Mouse (Mus musculus): ENCODE results near the gene Gm49027. TPM values are rescaled to one million over a fixed set of nuclear protein-coding genes. Genes with fewer than 3 reads are reported as not detected.

The Gm49027 gene
- polyA plus RNA-seq (2016; fragmentation: Nextera tagmentation; extraction: Ambion mirVana), result 1.6 and 2.4 TPM in 2 replicates

- Histone ChIP-seq H3K4me1 (peaks cover 28% of the 10 kb centered on the region), H3K27me3 (no peaks in the 10 kb centered on the region), H3K9me3 (replicated peaks) (no peaks in the 10 kb centered on the region), H3K9ac (peak within 1 kb of the TSS; percentile 59), H3K4me3 (peak within 1 kb of the TSS; percentile 94), H3K4me2 (replicated peaks) (peak within 1 kb of the TSS; percentile 96), H3K27ac (peak within 1 kb of the TSS; percentile 81), H3K36me3 (peaks cover 21% of the 10 kb centered on the region)
- ATAC-seq (ENCODE audit: low FRiP score), result no peak
- WGBS, result 87% methylated on average over 7 of the region's 7 CpGs
These were observed at the start of gene Gm49027 for GRCm38 (mm10) chr5:123525281-123525680. TSS of gene Gm49027 (minus strand) at chr5:123525488.

DNA sequence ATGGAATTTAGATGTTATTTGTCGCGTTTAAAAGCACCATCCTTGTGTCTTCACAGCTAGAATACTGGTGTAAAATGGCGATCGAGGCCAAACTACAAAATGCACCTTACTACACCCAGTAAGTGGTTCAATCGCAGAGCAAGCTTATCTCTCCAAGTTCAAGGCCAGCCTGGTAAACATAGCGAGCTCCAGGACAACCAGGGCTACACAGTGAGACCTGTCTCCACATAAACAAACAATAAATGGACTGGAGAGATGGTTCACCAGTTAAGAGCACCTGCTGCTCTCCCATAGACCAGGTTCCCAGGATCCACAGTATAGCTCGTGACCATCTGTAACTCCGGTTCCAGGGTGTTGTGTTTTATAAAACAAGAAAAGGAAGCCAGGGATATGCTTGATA lies 48.1 kb upstream of the Gm49027 start:
- H3K4me1 ChIP-seq, result peaks cover 9% of the 10 kb centered on the region
- WGBS, result 65% methylated on average over 8 of the region's 8 CpGs
- H3K27ac ChIP-seq, result no peak overlapping the region

GRCm38 (mm10) chr5:123572357-123573186 lies 47.3 kb upstream of the Gm49027 start, which contains the start of gene Vps33a:
TSS of gene Vps33a (minus strand) at chr5:123573038.
- WGBS, result under 1% methylated on average over 54 of the region's 54 CpGs
- Histone ChIP-seq H3K9me3 (replicated peaks) (no peaks in the 10 kb centered on the region), H3K27ac (peak within 1 kb of the TSS; percentile 77), H3K4me1 (peaks cover 9% of the 10 kb centered on the region), H3K36me3 (peaks cover 37% of the 10 kb centered on the region), H3K4me3 (peak within 1 kb of the TSS; percentile 92), H3K27me3 (no peaks in the 10 kb centered on the region), H3K4me2 (replicated peaks) (peak within 1 kb of the TSS; percentile 90), H3K9ac (peak within 1 kb of the TSS; percentile 87)
- peak; percentile 89 for ATAC-seq (ENCODE audit: low FRiP score)

More for the DNA sequence above, 48.1 kb upstream of the Gm49027 start:
- H3K4me3 ChIP-seq, result peak overlapping the region; percentile 92
- H3K9me3 ChIP-seq (replicated peaks), result no peaks in the 10 kb centered on the region
- peak overlapping the region; percentile 90 for H3K4me2 ChIP-seq (replicated peaks)
- H3K9ac ChIP-seq, result no peak overlapping the region
- peak; percentile 21; the same call in 1 of the 2 replicates for ATAC-seq (ENCODE audit: low FRiP score)
- peaks cover 37% of the 10 kb centered on the region for H3K36me3 ChIP-seq
- H3K27me3 ChIP-seq, result no peaks in the 10 kb centered on the region

DNA sequence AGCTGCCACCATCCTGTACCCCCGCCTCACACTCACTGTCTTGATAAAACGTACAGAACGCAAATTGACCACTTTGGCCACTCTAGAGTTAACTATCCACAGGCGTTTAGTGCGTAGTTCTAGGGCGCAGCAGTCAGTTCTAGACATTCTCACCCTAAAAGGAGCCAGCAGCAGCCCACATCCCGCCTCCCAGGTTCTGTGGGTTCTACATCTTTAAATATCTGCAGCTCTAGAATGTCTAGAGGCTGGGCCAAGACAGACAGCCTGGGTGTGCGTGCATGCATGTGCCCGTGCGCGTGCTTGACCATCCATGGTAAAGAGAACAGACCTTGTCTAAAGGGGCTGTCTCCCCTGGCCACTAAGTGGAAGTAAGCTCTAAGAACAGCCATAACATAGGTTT lies 35.8 kb upstream of the Gm49027 start:
- Histone ChIP-seq H3K27ac (no peak overlapping the region), H3K4me1 (no peaks in the 10 kb centered on the region), H3K27me3 (no peaks in the 10 kb centered on the region), H3K9ac (no peak overlapping the region), H3K4me2 (replicated peaks) (no peak overlapping the region), H3K36me3 (peaks cover 95% of the 10 kb centered on the region), H3K4me3 (no peak overlapping the region), H3K9me3 (replicated peaks) (no peaks in the 10 kb centered on the region)
- 93% methylated on average over 11 of the region's 11 CpGs for WGBS
- ATAC-seq (ENCODE audit: low FRiP score), result no peak

- 95% methylated on average over 8 of the region's 8 CpGs for WGBS
- ATAC-seq (ENCODE audit: low FRiP score), result no peak
- H3K27ac ChIP-seq, result no peak overlapping the region
- no peak overlapping the region for H3K9ac ChIP-seq
- H3K36me3 ChIP-seq, result peaks cover 90% of the 10 kb centered on the region
- no peaks in the 10 kb centered on the region for H3K27me3 ChIP-seq
- no peak overlapping the region for H3K4me3 ChIP-seq
- no peaks in the 10 kb centered on the region for H3K9me3 ChIP-seq (replicated peaks)
- no peak overlapping the region for H3K4me2 ChIP-seq (replicated peaks)
- H3K4me1 ChIP-seq, result no peaks in the 10 kb centered on the region
These were observed 34.3 kb upstream of the Gm49027 start for GRCm38 (mm10) chr5:123559588-123559987.

DNA sequence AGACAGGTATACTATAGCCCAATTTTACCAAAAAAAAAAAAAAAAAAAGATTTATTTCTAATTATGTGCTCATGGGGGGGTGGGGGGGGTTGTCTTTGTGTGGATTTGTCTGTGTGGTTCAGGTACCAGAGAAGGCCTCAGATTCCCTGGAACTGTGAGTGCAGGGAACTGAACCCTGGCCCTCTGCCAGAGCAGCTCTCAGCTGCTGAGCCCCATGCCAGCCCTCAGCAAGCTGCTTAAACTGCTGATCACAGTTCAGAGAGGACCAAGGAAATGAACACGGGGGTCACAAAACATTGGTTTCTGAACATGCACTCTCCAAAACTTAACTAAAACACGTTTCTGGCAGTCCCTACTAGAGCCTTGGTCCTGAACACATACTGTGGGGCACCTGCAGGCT lies 31.2 kb upstream of the Gm49027 start:
- 79% methylated on average over 2 of the region's 2 CpGs for WGBS

DNA sequence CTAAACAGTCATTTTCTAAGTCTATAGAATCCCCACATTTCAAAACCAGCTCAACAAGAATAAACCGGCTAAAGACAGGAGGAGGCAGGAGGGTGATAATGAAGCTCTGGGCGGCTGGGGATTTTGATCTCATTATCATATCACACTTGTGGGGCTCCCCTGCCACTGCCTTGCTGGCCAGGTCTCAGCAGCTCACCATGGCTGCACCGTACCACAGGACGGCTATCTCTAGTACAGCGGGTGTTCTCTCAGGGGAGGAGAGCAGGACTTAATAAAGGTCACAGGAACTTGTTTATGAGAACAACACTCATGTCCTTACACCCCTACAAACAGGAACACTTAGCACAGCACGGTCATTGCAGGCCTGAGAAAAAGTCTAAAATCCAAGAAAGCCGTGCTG lies 30.4 kb upstream of the Gm49027 start:
- H3K4me2 ChIP-seq (replicated peaks), result no peak overlapping the region
- H3K9ac ChIP-seq, result no peak overlapping the region
- no peaks in the 10 kb centered on the region for H3K9me3 ChIP-seq (replicated peaks)
- H3K36me3 ChIP-seq, result peaks cover 55% of the 10 kb centered on the region
- WGBS, result 93% methylated on average over 7 of the region's 7 CpGs
- no peak overlapping the region for H3K4me3 ChIP-seq
- H3K27me3 ChIP-seq, result no peaks in the 10 kb centered on the region
- H3K4me1 ChIP-seq, result no peaks in the 10 kb centered on the region
- H3K27ac ChIP-seq, result no peak overlapping the region
- ATAC-seq (ENCODE audit: low FRiP score), result no peak

More for the DNA sequence above, 31.2 kb upstream of the Gm49027 start:
- no peak overlapping the region for H3K27ac ChIP-seq
- ATAC-seq (ENCODE audit: low FRiP score), result no peak
- no peak overlapping the region for H3K9ac ChIP-seq
- peaks cover 62% of the 10 kb centered on the region for H3K36me3 ChIP-seq
- no peak overlapping the region for H3K4me3 ChIP-seq
- H3K27me3 ChIP-seq, result no peaks in the 10 kb centered on the region
- H3K9me3 ChIP-seq (replicated peaks), result no peaks in the 10 kb centered on the region
- no peaks in the 10 kb centered on the region for H3K4me1 ChIP-seq
- no peak overlapping the region for H3K4me2 ChIP-seq (replicated peaks)

DNA sequence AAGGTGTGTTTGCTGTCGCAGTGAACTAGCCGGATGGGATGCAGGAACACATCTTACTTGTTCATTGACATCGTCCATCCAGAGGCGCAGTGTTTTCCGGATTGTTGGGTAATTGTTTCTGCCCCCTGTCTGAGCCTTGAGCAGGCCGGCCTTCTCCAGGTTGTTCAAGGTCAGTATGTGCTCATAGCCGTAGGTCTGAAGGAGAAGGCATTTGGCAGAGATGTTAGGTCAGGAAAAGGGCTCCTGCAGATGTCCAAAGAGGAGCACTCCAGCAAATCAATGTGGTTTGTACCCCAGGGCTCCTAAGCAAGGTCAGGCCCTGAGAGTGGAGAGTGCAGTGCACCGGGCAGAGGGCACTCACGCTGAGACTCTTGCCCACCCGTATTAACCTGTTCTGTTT lies 8.5 kb upstream of the Gm49027 start:
- WGBS, result 94% methylated on average over 10 of the region's 10 CpGs

GRCm38 (mm10) chr5:123530056-123530455 lies 4.8 kb upstream of the Gm49027 start:
- Histone ChIP-seq H3K9ac (no peak overlapping the region), H3K27me3 (no peaks in the 10 kb centered on the region), H3K27ac (no peak overlapping the region), H3K36me3 (peaks cover 67% of the 10 kb centered on the region), H3K4me3 (no peak overlapping the region), H3K4me2 (replicated peaks) (no peak overlapping the region), H3K9me3 (replicated peaks) (no peaks in the 10 kb centered on the region), H3K4me1 (no peaks in the 10 kb centered on the region; the same call in 1 of the 2 replicates)
- WGBS, result 91% methylated on average over 8 of the region's 8 CpGs
- no peak for ATAC-seq (ENCODE audit: low FRiP score)

More for the DNA sequence above, 8.5 kb upstream of the Gm49027 start:
- Histone ChIP-seq H3K4me3 (no peak overlapping the region), H3K4me1 (no peaks in the 10 kb centered on the region), H3K27ac (no peak overlapping the region), H3K27me3 (no peaks in the 10 kb centered on the region), H3K9me3 (replicated peaks) (no peaks in the 10 kb centered on the region), H3K36me3 (peaks cover 78% of the 10 kb centered on the region), H3K4me2 (replicated peaks) (no peak overlapping the region), H3K9ac (no peak overlapping the region)
- ATAC-seq (ENCODE audit: low FRiP score), result no peak

DNA sequence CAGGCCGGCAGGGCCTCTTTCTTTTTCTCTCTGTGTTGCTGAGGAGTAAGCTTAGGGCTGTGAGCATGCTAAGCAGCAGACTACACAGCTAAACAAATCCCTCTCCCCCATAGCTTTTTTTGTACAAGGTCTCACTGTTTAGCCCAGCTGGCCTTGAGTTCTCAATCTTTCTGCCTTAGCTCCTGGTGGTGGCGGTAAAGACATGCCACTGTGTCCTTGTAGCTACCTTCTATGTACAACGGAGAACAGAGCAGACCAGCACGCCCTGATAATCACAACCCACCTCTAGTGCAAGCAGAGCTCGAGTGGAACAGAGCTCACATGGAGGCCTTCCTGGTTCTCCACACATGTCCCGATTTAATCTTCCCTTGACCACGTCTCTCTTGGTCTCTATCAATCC lies 3.4 kb upstream of the Gm49027 start:
- Histone ChIP-seq H3K9ac (no peak overlapping the region), H3K36me3 (peaks cover 55% of the 10 kb centered on the region), H3K9me3 (replicated peaks) (no peaks in the 10 kb centered on the region), H3K4me3 (no peak overlapping the region), H3K27ac (no peak overlapping the region), H3K27me3 (no peaks in the 10 kb centered on the region), H3K4me2 (replicated peaks) (no peak overlapping the region), H3K4me1 (peaks cover 6% of the 10 kb centered on the region)
- WGBS, result 82% methylated on average over 7 of the region's 7 CpGs
- no peak for ATAC-seq (ENCODE audit: low FRiP score)

GRCm38 (mm10) chr5:123525916-123526495 lies 718 bp upstream of the Gm49027 start:
- Histone ChIP-seq H3K4me3 (no peak overlapping the region), H3K9ac (no peak overlapping the region), H3K4me1 (peaks cover 28% of the 10 kb centered on the region), H3K27ac (no peak overlapping the region), H3K4me2 (replicated peaks) (no peak overlapping the region), H3K27me3 (no peaks in the 10 kb centered on the region), H3K36me3 (peaks cover 28% of the 10 kb centered on the region), H3K9me3 (replicated peaks) (no peaks in the 10 kb centered on the region)
- 88% methylated on average over 9 of the region's 9 CpGs for whole genome bisulfite sequencing
- ATAC-seq (ENCODE audit: low FRiP score), result no peak

GRCm38 (mm10) chr5:123524393-123524750 lies 916 bp downstream of the Gm49027 start:
- Histone ChIP-seq H3K4me2 (replicated peaks) (peak overlapping the region; percentile 96), H3K9ac (peak overlapping the region; percentile 59), H3K4me1 (peaks cover 28% of the 10 kb centered on the region), H3K27me3 (no peaks in the 10 kb centered on the region), H3K36me3 (peaks cover 17% of the 10 kb centered on the region), H3K4me3 (peak overlapping the region; percentile 94), H3K9me3 (replicated peaks) (no peaks in the 10 kb centered on the region), H3K27ac (peak overlapping the region; percentile 81)
- WGBS, result under 1% methylated on average over 22 of the region's 27 CpGs
- peak; percentile 93 for ATAC-seq (ENCODE audit: low FRiP score)

All from hindbrain, embryonic 12.5 days (tissue).